ENCODE assay signal across 8 mouse cellular contexts in genomic region chr12:98258845-98259517, GRCm38 (mm10). TPM values are rescaled to one million over a fixed set of nuclear protein-coding genes. Genes with fewer than 3 reads are reported as not detected.
DNase-seq lines count a peak whose midpoint lies in the region; ATAC-seq and TF ChIP-seq lines count a peak whose summit lies in the region.

Gene Galc, minus strand, starts transcription at chr12:98259459.

- H3K4me1 ChIP-seq in embryonic facial prominence, embryonic 11.5 days (ENCODE audit: control insufficient read depth, insufficient read depth, low read length): no peaks in the 10 kb centered on the region
- no peaks in the 10 kb centered on the region for H3K4me1 ChIP-seq in intestine, postnatal 0 days (replicated peaks; ENCODE audit: control insufficient read depth, insufficient read depth, low read length)
- H3K4me1 ChIP-seq in midbrain, embryonic 10.5 days: peaks cover 22% of the 10 kb centered on the region

- H3K9ac ChIP-seq in embryonic facial prominence, embryonic 11.5 days (replicated peaks; ENCODE audit: low read length): peak within 1 kb of the TSS; percentile 92
- peak within 1 kb of the TSS; percentile 89 for H3K9ac ChIP-seq in intestine, postnatal 0 days (ENCODE audit: low read depth, low read length)

- under 1% methylated on average over 76 of the region's 76 CpGs for WGBS in embryonic facial prominence, embryonic 11.5 days
- under 1% methylated on average over 67 of the region's 76 CpGs for WGBS in intestine, postnatal 0 days
- under 1% methylated on average over 76 of the region's 76 CpGs for WGBS in midbrain, embryonic 10.5 days

- no peaks in the 10 kb centered on the region for H3K27me3 ChIP-seq in embryonic facial prominence, embryonic 11.5 days (ENCODE audit: control insufficient read depth, insufficient read depth, low read length)
- H3K27me3 ChIP-seq in intestine, postnatal 0 days (replicated peaks; ENCODE audit: control insufficient read depth, insufficient read depth, low read length): no peaks in the 10 kb centered on the region
- no peaks in the 10 kb centered on the region for H3K27me3 ChIP-seq in midbrain, embryonic 10.5 days (ENCODE audit: low read depth, poor library complexity, severe bottlenecking)

- H3K4me3 ChIP-seq in embryonic facial prominence, embryonic 11.5 days (ENCODE audit: low read depth, low read length): peak within 1 kb of the TSS; percentile 77
- peak within 1 kb of the TSS; percentile 92 for H3K4me3 ChIP-seq in intestine, postnatal 0 days (ENCODE audit: low read depth, low read length)
- peak within 1 kb of the TSS; percentile 81 for H3K4me3 ChIP-seq in midbrain, embryonic 10.5 days

- no peaks in the 10 kb centered on the region for H3K9me3 ChIP-seq in embryonic facial prominence, embryonic 11.5 days (replicated peaks; ENCODE audit: control insufficient read depth, low read length)
- no peaks in the 10 kb centered on the region for H3K9me3 ChIP-seq in intestine, postnatal 0 days (ENCODE audit: control insufficient read depth)
- no peaks in the 10 kb centered on the region for H3K9me3 ChIP-seq in midbrain, embryonic 10.5 days (replicated peaks)

- peak within 1 kb of the TSS; percentile 91 for H3K27ac ChIP-seq in embryonic facial prominence, embryonic 11.5 days (replicated peaks; ENCODE audit: low read depth, low read length)
- H3K27ac ChIP-seq in intestine, postnatal 0 days (ENCODE audit: low read depth, low read length): peak within 1 kb of the TSS; percentile 91
- H3K27ac ChIP-seq in midbrain, embryonic 10.5 days (replicated peaks): peak within 1 kb of the TSS; percentile 99

- TF ChIP-seq CTCF in intestine, postnatal 0 days (IDR thresholded peaks at IDR 0.05; ENCODE audit: low read depth): no peak

- ATAC-seq in embryonic facial prominence, embryonic 11.5 days (replicated peaks; ENCODE audit: insufficient number of reproducible peaks, low FRiP score, low TSS enrichment, low read depth): peak; percentile 94
- peak; percentile 66 for ATAC-seq in granulocyte monocyte progenitor cell, adult 5-6 weeks (replicated peaks; ENCODE audit: poor library complexity, severe bottlenecking)
- ATAC-seq in intestine, postnatal 0 days: peak; percentile 95

- intact Hi-C loops in left cerebral cortex, postnatal 36 days (cut with DNase I): no loop called here

- peak; percentile 90 for DNase-seq in adrenal gland, postnatal 25 days
- peak; percentile 89 for DNase-seq in embryonic facial prominence, embryonic 11.5 days (ENCODE audit: low spot score)
- peak; percentile 89 to 91 for DNase-seq in left cerebral cortex, postnatal 36 days (ENCODE audit: low spot score in 2 of 2)
- peak; percentile 90 for DNase-seq in midbrain, embryonic 10.5 days (ENCODE audit: low spot score)
- DNase-seq in right cerebral cortex, postnatal 36 days (ENCODE audit: low spot score in 2 of 2): peak; percentile 80 to 87
- DNase-seq in urinary bladder, postnatal 4 days (ENCODE audit: low spot score in 2 of 2): peak; percentile 80 to 83

- peak within 1 kb of the TSS; percentile 43 for H3K4me2 ChIP-seq in embryonic facial prominence, embryonic 11.5 days (ENCODE audit: low read depth, low read length)
- H3K4me2 ChIP-seq in intestine, postnatal 0 days (replicated peaks; ENCODE audit: low read depth): peak within 1 kb of the TSS; percentile 88

- no peaks in the 10 kb centered on the region for H3K36me3 ChIP-seq in embryonic facial prominence, embryonic 11.5 days (replicated peaks; ENCODE audit: control insufficient read depth, insufficient read depth, low read depth, low read length)
- H3K36me3 ChIP-seq in intestine, postnatal 0 days (ENCODE audit: control insufficient read depth, insufficient read depth): no peaks in the 10 kb centered on the region
- no peaks in the 10 kb centered on the region for H3K36me3 ChIP-seq in midbrain, embryonic 10.5 days

RNA-seq across cellular contexts. Expression of gene Galc, which starts in this region (rescaled TPM):
- total RNA-seq in adrenal gland, postnatal 25 days (2021): 17.6 and 18.5 TPM in 2 replicates
- polyA plus RNA-seq in embryonic facial prominence, embryonic 11.5 days (2014; fragmentation: Nextera tagmentation; extraction: Ambion mirVana): 11.3 and 12.4 TPM in 2 replicates
- total RNA-seq in granulocyte monocyte progenitor cell, adult 5-6 weeks (2014; fragmentation: Nextera tagmentation): 12.8 and 13.5 TPM in 2 replicates
- 7.0 and 10.4 TPM in 2 replicates for total RNA-seq in granulocyte monocyte progenitor cell, adult 5-6 weeks (2017)
- 13.1 and 15.1 TPM in 2 replicates for polyA plus RNA-seq in intestine, postnatal 0 days (2015; fragmentation: Nextera tagmentation; extraction: Ambion mirVana)
- total RNA-seq in left cerebral cortex, postnatal 36 days (2021): 10 to 100 TPM; 17.8 to 25.8 TPM
- 12.8 and 14.2 TPM in 2 replicates for polyA plus RNA-seq in midbrain, embryonic 10.5 days (2016; fragmentation: Nextera tagmentation; extraction: Ambion mirVana)

Comparison
In these comparisons a context has a peak if more than half of its experiments do, and no peak if none do; other contexts are left out.
1. Peak in every context shown above with its lines: DNase-seq, ATAC-seq, H3K4me3 ChIP-seq and H3K27ac ChIP-seq.